In the genomic region with DNA sequence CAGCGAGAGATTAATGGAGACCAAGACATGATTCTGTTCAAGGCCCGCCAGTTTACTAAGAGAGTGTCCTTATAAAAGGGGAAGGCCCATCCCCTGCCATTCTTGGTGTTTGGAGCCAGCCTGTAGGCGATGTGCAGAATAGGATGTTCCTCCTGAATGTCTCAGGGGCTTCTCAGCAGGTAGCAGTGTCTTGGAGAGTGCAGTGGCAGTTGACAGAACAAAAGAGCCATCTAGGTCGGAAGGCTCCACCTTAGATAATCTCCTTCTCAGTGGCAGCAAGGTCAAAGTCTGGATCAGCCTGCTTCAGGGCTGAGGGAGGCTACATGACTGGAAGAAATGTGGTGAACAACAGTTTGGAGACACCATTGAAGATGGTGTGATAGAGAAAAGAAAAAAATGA, we compare ENCODE assay signal across 5 mouse cellular contexts.
A peak's percentile ranks its signal among the peaks of the same experiment; 100 is the strongest.
DNase-seq lines count a peak whose midpoint lies in the region.
"Not testable (repeated sequence)": the region's sequence is repeated elsewhere in the genome, so short reads cannot be mapped to it uniquely, and the experiment has no call there.

No protein-coding gene starts in this region.

- not testable (repeated sequence) for H3K4me1 ChIP-seq in heart, embryonic 10.5 days; limb, embryonic 10.5 days

- H3K4me3 ChIP-seq in heart, embryonic 10.5 days; limb, embryonic 10.5 days: not testable (repeated sequence)

- WGBS in heart, embryonic 10.5 days = 66% methylated on average over 4 of the region's 4 CpGs
- WGBS in limb, embryonic 10.5 days = 84% methylated on average over 4 of the region's 4 CpGs

- H3K27me3 ChIP-seq in heart, embryonic 10.5 days (ENCODE audit: insufficient read depth, poor library complexity, severe bottlenecking); limb, embryonic 10.5 days (ENCODE audit: low read depth, poor library complexity, severe bottlenecking): not testable (repeated sequence)

- not testable (repeated sequence) for H3K9me3 ChIP-seq in heart, embryonic 10.5 days; limb, embryonic 10.5 days (replicated peaks)

- H3K27ac ChIP-seq in heart, embryonic 10.5 days; limb, embryonic 10.5 days: not testable (repeated sequence)

- not testable (repeated sequence) for H3K36me3 ChIP-seq in heart, embryonic 10.5 days; limb, embryonic 10.5 days

- peak; percentile 91 for DNase-seq in ES-CJ7 (ENCODE audit: low read depth, low spot score)
- peak; percentile 85 for DNase-seq in R1 (ENCODE audit: low read depth, low spot score)
- DNase-seq in cerebellum, adult 9-11 months = peak; percentile 0
- peak; percentile 28 for DNase-seq in heart, embryonic 10.5 days (ENCODE audit: low spot score)
- peak; percentile 11 for DNase-seq in limb, embryonic 10.5 days (ENCODE audit: low spot score)

Comparison
In these comparisons a context has a peak if more than half of its experiments do, and no peak if none do; other contexts are left out.
1. DNase-seq: peak in every context shown above with its lines; median percentile 91 in ES-CJ7; 85 in R1; 28 in heart, embryonic 10.5 days; 11 in limb, embryonic 10.5 days; 0 in cerebellum, adult 9-11 months.